Mouse (Mus musculus) liver, embryonic 13.5 days (tissue): ENCODE results near the gene Gpatch8. TPM values are rescaled to one million over a fixed set of nuclear protein-coding genes. Genes with fewer than 3 reads are reported as not detected.

ENCODE experiments used
- ATAC-seq: fragments of 200-750 bp; cut with Nextera tagmentation; 2 replicates; pipeline ENCODE4 v1.8.0; 2017; ENCODE audit warnings: low read depth, mild to moderate bottlenecking, moderate number of reproducible peaks, moderate library complexity
- DNase-seq: peaks from one replicate; pipeline ENCODE4 v3.0.0; 2022
- H3K27ac ChIP-seq: fragments of 300-500 bp; sonication (generic); 2 replicates; pipeline ENCODE4 v1.5.1; 2015; ENCODE audit warnings: moderate library complexity, mild to moderate bottlenecking, inconsistent platforms
- H3K27me3 ChIP-seq: fragments of 300-500 bp; sonication (generic); 2 replicates; pipeline ENCODE4 v1.6.1; 2015; ENCODE audit warnings: mild to moderate bottlenecking, inconsistent platforms
- H3K36me3 ChIP-seq: fragments of 300-500 bp; sonication (generic); 2 replicates; pipeline ENCODE4 v1.6.1; 2015; ENCODE audit warnings: mild to moderate bottlenecking, inconsistent platforms
- H3K4me1 ChIP-seq: fragments of 300-500 bp; sonication (generic); replicated peaks from 2 replicates; pipeline ENCODE4 v1.6.1; 2015; ENCODE audit warnings: inconsistent platforms
- H3K4me2 ChIP-seq: fragments of 300-500 bp; sonication (generic); 2 replicates; pipeline ENCODE4 v1.6.1; 2015; ENCODE audit warnings: inconsistent platforms, mild to moderate bottlenecking, moderate library complexity
- H3K4me3 ChIP-seq: fragments of 300-500 bp; sonication (generic); replicated peaks from 2 replicates; pipeline ENCODE4 v1.5.1; 2015; ENCODE audit warnings: mild to moderate bottlenecking, inconsistent platforms
- H3K9ac ChIP-seq: fragments of 300-500 bp; sonication (generic); 2 replicates; pipeline ENCODE4 v1.6.1; 2015; ENCODE audit warnings: mild to moderate bottlenecking, inconsistent platforms
- H3K9me3 ChIP-seq: fragments of 300-500 bp; sonication (generic); replicated peaks from 2 replicates; pipeline ENCODE4 v1.6.1; 2016; ENCODE audit warnings: inconsistent platforms
- WGBS: fragments of 180-500 bp; shearing (Covaris S2); methylation state at CpG from one replicate; pipeline ENCODE4 v1.1.7; 2015; ENCODE audit not compliant: insufficient replicate concordance; 5-methylcytosine and 5-hydroxymethylcytosine counted together
- polyA plus RNA-seq: library from polyadenylated mRNA; unstranded; fragments of >200 nt; fragmentation: Nextera tagmentation; extraction: Ambion mirVana; gene quantifications from 2 replicates; pipeline ENCODE4 v1.2.1, GENCODE M21; 2015

The Gpatch8 gene
- polyA plus RNA-seq, 1 experiment from 2014 or later: 18.0 TPM

GRCm38 (mm10) chr11:102467041-102467631 lies 89.1 kb downstream of the Gpatch8 start:
- no peaks in the 10 kb centered on the region for H3K36me3 ChIP-seq
- peak overlapping the region; percentile 87 for H3K27ac ChIP-seq
- H3K27me3 ChIP-seq: 0 out of 2 replicates have a peak, but pooled peaks cover 2% of the 10 kb centered on the region
- ATAC-seq (peak; percentile 84), DNase-seq (peak; percentile 93)
- peak overlapping the region; percentile 75 for H3K9ac ChIP-seq
- peak overlapping the region; percentile 94 for H3K4me2 ChIP-seq
- peaks cover 71% of the 10 kb centered on the region for H3K4me1 ChIP-seq
- peak overlapping the region; percentile 62 for H3K4me3 ChIP-seq
- no peaks in the 10 kb centered on the region for H3K9me3 ChIP-seq
- under 1% methylated on average over 37 of the region's 37 CpGs for WGBS

GRCm38 (mm10) chr11:102465713-102466436 lies 90.3 kb downstream of the Gpatch8 start:
- Histone ChIP-seq H3K36me3 (no peaks in the 10 kb centered on the region), H3K4me3 (no peak overlapping the region), H3K4me2 (0 out of 2 replicates have a peak overlapping the region, but pooled peaks have one; percentile 94), H3K27me3 (0 out of 2 replicates have a peak, but pooled peaks cover 2% of the 10 kb centered on the region), H3K4me1 (peaks cover 76% of the 10 kb centered on the region), H3K9ac (no peak overlapping the region), H3K27ac (no peak overlapping the region), H3K9me3 (no peaks in the 10 kb centered on the region)
- 74% methylated on average over 26 of the region's 26 CpGs for WGBS
- DNase-seq (no peak), ATAC-seq (no peak)

- DNase-seq (no peak), ATAC-seq (no peak)
- whole genome bisulfite sequencing: 87% methylated on average over 6 of the region's 6 CpGs
- Histone ChIP-seq H3K9ac (no peak overlapping the region), H3K27me3 (0 out of 2 replicates have a peak, but pooled peaks cover 2% of the 10 kb centered on the region), H3K4me1 (peaks cover 76% of the 10 kb centered on the region), H3K4me3 (no peak overlapping the region), H3K4me2 (no peak overlapping the region), H3K36me3 (no peaks in the 10 kb centered on the region), H3K27ac (no peak overlapping the region), H3K9me3 (no peaks in the 10 kb centered on the region)
Measured at GRCm38 (mm10) chr11:102464901-102465300, 91.3 kb downstream of the Gpatch8 start.

- Histone ChIP-seq H3K4me2 (no peak overlapping the region), H3K4me3 (no peak overlapping the region), H3K4me1 (peaks cover 50% of the 10 kb centered on the region), H3K36me3 (no peaks in the 10 kb centered on the region), H3K9ac (no peak overlapping the region), H3K9me3 (no peaks in the 10 kb centered on the region), H3K27ac (no peak overlapping the region), H3K27me3 (peaks cover 10% of the 10 kb centered on the region; the same call in 1 of the 2 replicates)
- no peak for ATAC-seq
- no peak for DNase-seq
- 59% methylated on average over 3 of the region's 3 CpGs for WGBS
Measured at GRCm38 (mm10) chr11:102461764-102462163, 94.4 kb downstream of the Gpatch8 start.

GRCm38 (mm10) chr11:102460541-102460940 lies 95.7 kb downstream of the Gpatch8 start:
- Histone ChIP-seq H3K9me3 (no peaks in the 10 kb centered on the region), H3K4me3 (no peak overlapping the region), H3K27me3 (peaks cover 9% of the 10 kb centered on the region; the same call in 1 of the 2 replicates), H3K9ac (no peak overlapping the region), H3K4me2 (peak overlapping the region; percentile 20), H3K27ac (no peak overlapping the region), H3K36me3 (no peaks in the 10 kb centered on the region), H3K4me1 (peaks cover 51% of the 10 kb centered on the region)
- 42% methylated on average over 16 of the region's 16 CpGs for WGBS
- DNase-seq (peak; percentile 37), ATAC-seq (peak; percentile 67)

GRCm38 (mm10) chr11:102455740-102456396 lies 100.3 kb downstream of the Gpatch8 start:
- Histone ChIP-seq H3K9ac (peak overlapping the region; percentile 43; the same call in 1 of the 2 replicates), H3K27ac (no peak overlapping the region), H3K4me3 (peak overlapping the region; percentile 54), H3K36me3 (no peaks in the 10 kb centered on the region), H3K9me3 (no peaks in the 10 kb centered on the region), H3K27me3 (peaks cover 29% of the 10 kb centered on the region), H3K4me1 (peaks cover 36% of the 10 kb centered on the region), H3K4me2 (peak overlapping the region; percentile 78)
- WGBS: 13% methylated on average over 40 of the region's 40 CpGs
- ATAC-seq (peak; percentile 84), DNase-seq (peak; percentile 62)

- no peaks in the 10 kb centered on the region for H3K9me3 ChIP-seq
- peaks cover 28% of the 10 kb centered on the region for H3K4me1 ChIP-seq
- no peak for DNase-seq
- no peaks in the 10 kb centered on the region for H3K36me3 ChIP-seq
- no peak overlapping the region for H3K9ac ChIP-seq
- whole genome bisulfite sequencing: 41% methylated on average over 10 of the region's 10 CpGs
- H3K4me2 ChIP-seq: no peak overlapping the region
- ATAC-seq: no peak
- no peak overlapping the region for H3K27ac ChIP-seq
- no peak overlapping the region for H3K4me3 ChIP-seq
- peaks cover 56% of the 10 kb centered on the region for H3K27me3 ChIP-seq
Measured at GRCm38 (mm10) chr11:102453131-102453530, 103.1 kb downstream of the Gpatch8 start.

GRCm38 (mm10) chr11:102449043-102450008 lies 106.9 kb downstream of the Gpatch8 start:
- Histone ChIP-seq H3K9me3 (no peaks in the 10 kb centered on the region), H3K4me2 (no peak overlapping the region), H3K9ac (no peak overlapping the region), H3K27me3 (peaks cover 85% of the 10 kb centered on the region), H3K27ac (no peak overlapping the region), H3K4me3 (no peak overlapping the region), H3K4me1 (peaks cover 29% of the 10 kb centered on the region), H3K36me3 (no peaks in the 10 kb centered on the region)
- ATAC-seq (no peak), DNase-seq (no peak)
- WGBS: 43% methylated on average over 17 of the region's 17 CpGs

GRCm38 (mm10) chr11:102448327-102448726 lies 107.9 kb downstream of the Gpatch8 start:
- peaks cover 92% of the 10 kb centered on the region for H3K27me3 ChIP-seq
- peaks cover 29% of the 10 kb centered on the region for H3K4me1 ChIP-seq
- H3K9ac ChIP-seq: no peak overlapping the region
- DNase-seq: no peak
- H3K4me3 ChIP-seq: no peak overlapping the region
- H3K36me3 ChIP-seq: no peaks in the 10 kb centered on the region
- no peaks in the 10 kb centered on the region for H3K9me3 ChIP-seq
- ATAC-seq: no peak
- no peak overlapping the region for H3K4me2 ChIP-seq
- H3K27ac ChIP-seq: no peak overlapping the region
- WGBS: 18% methylated on average over 8 of the region's 8 CpGs

GRCm38 (mm10) chr11:102447497-102447896 lies 108.7 kb downstream of the Gpatch8 start, which contains the start of gene Fam171a2:
TSS of gene Fam171a2 (minus strand) at chr11:102447682.
- Histone ChIP-seq H3K4me3 (peak within 1 kb of the TSS; percentile 65), H3K9ac (peak within 1 kb of the TSS; percentile 72), H3K27ac (peak within 1 kb of the TSS; percentile 53), H3K36me3 (no peaks in the 10 kb centered on the region), H3K4me2 (peak within 1 kb of the TSS; percentile 85), H3K27me3 (peaks cover 90% of the 10 kb centered on the region), H3K4me1 (peaks cover 29% of the 10 kb centered on the region), H3K9me3 (no peaks in the 10 kb centered on the region)
- under 1% methylated on average over 40 of the region's 40 CpGs for WGBS
- ATAC-seq (peak; percentile 74), DNase-seq (peak; percentile 48)
